Mouse (Mus musculus): Measurements from ENCODE around the gene Smpdl3b.

GRCm38 (mm10) chr4:132771776-132772175 lies 14.7 kb upstream of the Smpdl3b start:
- no peak for TF ChIP-seq CTCF (IDR thresholded peaks at IDR 0.05; ENCODE audit: low read depth)
- no peak for TF ChIP-seq EP300 (optimal IDR thresholded peaks at IDR 0.05)
